Mouse (Mus musculus) limb, embryonic 13.5 days (tissue): ENCODE measurements around the gene Syce1. TPM values are rescaled to one million over a fixed set of nuclear protein-coding genes. Genes with fewer than 3 reads are reported as not detected.

ENCODE experiments used
- ATAC-seq: fragments of 200-750 bp; cut with Nextera tagmentation; 2 replicates; pipeline ENCODE4 v1.8.0; 2017; ENCODE audit warnings: low read depth, moderate number of reproducible peaks, moderate TSS enrichment; ENCODE audit not compliant: low FRiP score
- H3K27ac ChIP-seq: fragments of 300-500 bp; sonication (generic); 2 replicates; pipeline ENCODE4 v1.5.1; 2015; ENCODE audit warnings: inconsistent platforms, mild to moderate bottlenecking, moderate library complexity
- H3K27me3 ChIP-seq: fragments of 300-500 bp; sonication (generic); 2 replicates; pipeline ENCODE4 v1.6.1; 2015; ENCODE audit warnings: mild to moderate bottlenecking, inconsistent platforms
- H3K36me3 ChIP-seq: fragments of 300-500 bp; sonication (generic); 2 replicates; pipeline ENCODE4 v1.6.1; 2015; ENCODE audit warnings: inconsistent platforms, mild to moderate bottlenecking, moderate library complexity
- H3K4me1 ChIP-seq: fragments of 300-500 bp; sonication (generic); 2 replicates; pipeline ENCODE4 v1.6.1; 2015; ENCODE audit warnings: inconsistent platforms
- H3K4me2 ChIP-seq: fragments of 300-500 bp; sonication (generic); replicated peaks from 2 replicates; pipeline ENCODE4 v1.6.1; 2015; ENCODE audit warnings: inconsistent platforms, mild to moderate bottlenecking, moderate library complexity
- H3K4me3 ChIP-seq: fragments of 300-500 bp; sonication (generic); 2 replicates; pipeline ENCODE4 v1.5.1; 2015; ENCODE audit warnings: moderate library complexity, mild to moderate bottlenecking, inconsistent platforms
- H3K9ac ChIP-seq: fragments of 300-500 bp; sonication (generic); 2 replicates; pipeline ENCODE4 v1.6.1; 2015; ENCODE audit warnings: mild to moderate bottlenecking, inconsistent platforms
- H3K9me3 ChIP-seq: fragments of 300-500 bp; sonication (generic); 2 replicates; pipeline ENCODE4 v1.6.1; 2016; ENCODE audit warnings: inconsistent platforms
- WGBS: fragments of 180-500 bp; shearing (Covaris S2); methylation state at CpG from one replicate; pipeline ENCODE4 v1.1.7; 2015; 5-methylcytosine and 5-hydroxymethylcytosine counted together
- polyA plus RNA-seq: library from polyadenylated mRNA; unstranded; fragments of >200 nt; fragmentation: Nextera tagmentation; extraction: Ambion mirVana; gene quantifications from 2 replicates; pipeline ENCODE4 v1.2.1, GENCODE M21; 2015

Syce1 gene
- polyA plus RNA-seq, 1 experiment from 2014 or later, result 0.67 TPM

DNA sequence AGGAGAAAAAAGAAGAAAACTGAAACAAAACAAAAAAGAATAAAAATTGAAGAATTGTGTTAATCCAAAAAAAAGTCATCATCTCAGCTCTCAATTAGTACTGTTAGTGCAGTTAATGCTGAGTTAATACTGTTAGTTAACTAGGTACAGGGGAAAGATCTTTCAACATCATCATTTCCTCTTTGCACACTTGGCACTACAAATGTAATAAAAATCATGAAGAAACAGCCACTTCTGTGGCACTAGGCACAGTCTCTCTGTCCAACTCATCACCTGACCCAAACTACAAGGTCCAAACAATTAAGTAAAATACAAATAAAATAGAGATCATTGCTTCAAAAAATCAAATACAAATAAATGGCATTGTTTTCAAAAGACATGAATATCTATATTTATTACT lies 27.0 kb downstream of the Syce1 start:
- Histone ChIP-seq H3K4me3 (no peak overlapping the region), H3K4me1 (no peaks in the 10 kb centered on the region), H3K9ac (no peak overlapping the region), H3K4me2 (no peak overlapping the region), H3K9me3 (no peaks in the 10 kb centered on the region), H3K27ac (no peak overlapping the region), H3K27me3 (no peaks in the 10 kb centered on the region), H3K36me3 (no peaks in the 10 kb centered on the region)
- ATAC-seq, result no peak

DNA sequence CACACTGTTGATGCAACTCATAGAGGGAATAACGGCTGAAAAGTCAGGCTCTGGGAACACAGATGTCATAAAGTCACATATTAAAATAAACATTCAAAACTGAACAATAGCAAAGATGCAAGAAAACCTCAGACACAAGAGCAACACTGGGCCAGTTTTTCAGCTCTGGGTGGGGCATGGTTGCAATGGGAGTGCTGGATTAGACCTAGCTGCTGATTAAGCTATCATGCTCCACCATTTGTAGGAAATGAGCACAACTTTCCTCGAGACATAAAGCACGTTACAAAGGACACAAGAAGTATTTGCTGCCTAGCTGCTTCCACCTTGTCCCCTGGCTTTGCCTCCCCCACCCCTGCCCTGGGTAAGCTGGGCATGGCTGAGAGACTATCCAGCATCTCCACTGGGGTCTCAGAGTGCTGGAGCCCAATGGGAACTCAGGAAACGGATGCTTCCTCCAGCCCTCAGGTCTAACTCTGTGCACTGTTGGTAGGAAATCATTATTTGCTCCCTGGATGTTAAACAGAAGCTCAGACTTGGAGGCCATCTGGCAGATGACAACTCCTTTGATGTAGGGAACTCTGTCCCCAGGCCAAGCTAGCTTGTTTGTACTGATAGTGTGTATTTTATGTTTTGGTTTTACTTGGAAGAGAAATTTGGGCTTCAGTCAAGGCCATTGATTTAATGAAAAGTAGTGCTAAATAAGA lies 31.3 kb downstream of the Syce1 start:
- no peak overlapping the region for H3K4me3 ChIP-seq
- no peak overlapping the region for H3K27ac ChIP-seq
- no peak for ATAC-seq
- 67% methylated on average over 4 of the region's 4 CpGs for WGBS
- no peak overlapping the region for H3K4me2 ChIP-seq
- H3K4me1 ChIP-seq, result no peaks in the 10 kb centered on the region
- H3K27me3 ChIP-seq, result no peaks in the 10 kb centered on the region
- H3K9me3 ChIP-seq, result 0 out of 2 replicates have a peak, but pooled peaks cover 3% of the 10 kb centered on the region
- H3K36me3 ChIP-seq, result no peaks in the 10 kb centered on the region
- no peak overlapping the region for H3K9ac ChIP-seq

DNA sequence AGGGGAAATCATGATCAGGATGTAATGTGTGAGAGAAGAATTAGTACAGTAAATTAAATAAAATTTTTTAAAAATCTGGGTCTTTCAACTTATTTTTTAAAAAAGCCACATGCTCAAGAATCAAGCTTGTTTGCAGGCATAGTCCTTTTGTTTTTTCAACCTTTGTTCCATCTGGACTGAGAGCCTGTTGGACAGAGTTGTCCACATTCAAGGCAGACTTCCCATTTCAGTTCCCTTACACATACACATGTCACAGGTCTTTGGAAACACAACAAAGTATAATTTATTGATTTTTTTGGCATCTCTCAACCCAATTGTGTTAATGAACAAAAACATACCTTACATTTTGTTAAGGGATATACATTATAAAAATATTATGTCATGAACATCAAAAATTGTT lies 33.1 kb downstream of the Syce1 start:
- H3K4me3 ChIP-seq, result no peak overlapping the region
- no peak overlapping the region for H3K9ac ChIP-seq
- H3K36me3 ChIP-seq, result no peaks in the 10 kb centered on the region
- 0 out of 2 replicates have a peak, but pooled peaks cover 3% of the 10 kb centered on the region for H3K9me3 ChIP-seq
- H3K4me2 ChIP-seq, result no peak overlapping the region
- ATAC-seq, result no peak
- H3K4me1 ChIP-seq, result no peaks in the 10 kb centered on the region
- no peak overlapping the region for H3K27ac ChIP-seq
- no peaks in the 10 kb centered on the region for H3K27me3 ChIP-seq

DNA sequence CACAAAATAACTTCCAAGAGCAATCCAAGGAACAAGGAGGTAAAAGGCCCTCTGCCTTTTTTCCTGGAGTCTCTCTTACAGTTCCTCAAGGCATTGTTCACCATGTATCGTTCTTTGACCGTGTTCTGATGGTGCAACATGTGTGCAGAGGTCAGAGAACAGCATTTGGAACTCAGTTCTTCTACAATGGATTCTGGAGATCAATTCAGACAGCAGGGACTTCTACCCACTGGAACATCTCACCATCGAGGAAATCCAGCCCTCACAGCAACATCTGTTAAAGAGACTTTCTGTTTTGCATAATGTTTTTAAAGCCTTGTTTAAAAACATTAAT lies 38.9 kb downstream of the Syce1 start:
- Histone ChIP-seq H3K36me3 (no peaks in the 10 kb centered on the region), H3K4me1 (no peaks in the 10 kb centered on the region), H3K27me3 (no peaks in the 10 kb centered on the region), H3K4me3 (no peak overlapping the region), H3K4me2 (no peak overlapping the region), H3K9ac (no peak overlapping the region), H3K27ac (no peak overlapping the region), H3K9me3 (0 out of 2 replicates have a peak, but pooled peaks cover 3% of the 10 kb centered on the region)
- ATAC-seq, result no peak
- 88% methylated on average over 3 of the region's 3 CpGs for WGBS

DNA sequence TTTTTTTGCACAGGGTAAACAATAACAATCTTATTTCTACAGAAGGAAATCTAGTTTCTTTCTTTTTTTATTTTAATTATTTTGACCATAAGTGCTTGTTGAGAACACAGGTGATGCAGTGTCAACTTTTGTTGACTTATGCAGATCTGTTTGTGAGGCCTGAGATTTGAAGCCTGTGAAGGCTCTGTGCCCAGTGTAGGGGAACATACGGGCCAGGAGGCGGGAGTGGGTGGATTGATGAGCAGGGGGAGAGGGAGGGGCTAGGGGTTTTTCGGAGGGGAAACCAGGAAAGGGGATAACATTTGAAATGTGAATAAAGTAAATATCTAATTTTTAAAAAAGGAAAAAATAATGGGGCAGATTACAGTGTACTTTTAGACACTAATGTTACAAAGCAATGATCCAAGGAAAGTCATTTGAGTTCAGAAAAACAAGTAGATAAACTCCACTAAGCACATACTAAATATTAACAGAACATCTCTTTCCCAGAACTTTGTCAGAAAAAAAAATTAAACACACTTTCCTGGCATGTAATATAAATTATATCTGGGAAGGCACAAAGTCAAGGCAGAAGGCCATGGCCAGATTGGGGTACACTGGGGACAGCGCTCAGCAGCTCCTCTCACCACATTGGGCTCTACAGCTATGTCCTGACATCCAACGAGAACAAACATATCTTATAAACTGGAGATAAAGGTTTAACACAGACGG lies 39.4 kb downstream of the Syce1 start:
- Histone ChIP-seq H3K4me3 (no peak overlapping the region), H3K4me2 (no peak overlapping the region), H3K9ac (no peak overlapping the region), H3K36me3 (no peaks in the 10 kb centered on the region), H3K9me3 (no peaks in the 10 kb centered on the region), H3K27me3 (no peaks in the 10 kb centered on the region), H3K27ac (no peak overlapping the region), H3K4me1 (no peaks in the 10 kb centered on the region)
- no peak for ATAC-seq
- 75% methylated on average over 6 of the region's 6 CpGs for WGBS

DNA sequence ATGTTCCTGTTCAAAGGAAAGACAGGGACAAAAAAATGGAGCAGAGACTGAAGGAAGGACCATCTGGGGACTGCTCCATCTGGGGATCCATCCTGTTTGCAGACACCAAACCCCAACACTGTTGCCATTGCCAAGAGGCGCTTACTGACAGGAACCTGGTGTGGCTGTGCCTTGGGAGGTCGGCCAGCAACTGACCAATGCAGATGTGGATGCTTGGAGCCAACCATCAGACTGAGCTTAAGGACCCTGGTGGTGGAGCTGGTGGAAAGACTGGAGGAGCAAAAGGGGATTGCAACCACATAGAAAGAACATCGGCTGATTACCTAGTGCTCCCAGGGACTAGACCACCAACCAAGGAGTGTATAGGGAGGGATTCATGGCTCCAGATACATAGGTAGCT lies 40.2 kb downstream of the Syce1 start:
- Histone ChIP-seq H3K27ac (no peak overlapping the region), H3K4me2 (no peak overlapping the region), H3K4me1 (no peaks in the 10 kb centered on the region), H3K36me3 (no peaks in the 10 kb centered on the region), H3K9ac (no peak overlapping the region), H3K9me3 (no peaks in the 10 kb centered on the region), H3K4me3 (no peak overlapping the region), H3K27me3 (no peaks in the 10 kb centered on the region)
- 82% methylated on average over 3 of the region's 3 CpGs for WGBS
- ATAC-seq, result no peak

DNA sequence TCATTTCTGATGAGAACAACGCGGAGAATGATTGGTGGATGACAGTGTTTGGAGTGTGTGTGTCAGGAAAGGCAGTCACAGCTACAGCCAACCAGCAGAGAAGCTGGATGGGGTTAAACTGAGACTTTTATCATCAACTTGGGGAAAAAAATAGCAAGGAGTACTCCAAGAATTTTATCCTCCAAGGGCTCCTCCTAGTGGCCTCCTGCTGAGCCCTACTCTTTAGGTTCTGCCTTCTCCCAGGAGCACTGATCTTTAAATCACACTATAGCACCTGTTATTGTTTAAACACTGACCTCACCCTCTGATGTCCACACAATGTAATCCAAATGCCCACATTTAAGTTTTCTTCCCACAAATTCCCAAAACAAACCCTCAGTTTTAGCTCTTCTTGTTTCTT lies 54.5 kb downstream of the Syce1 start:
- H3K9ac ChIP-seq, result no peak overlapping the region
- WGBS, result 79% methylated on average over 2 of the region's 2 CpGs
- no peaks in the 10 kb centered on the region for H3K27me3 ChIP-seq
- H3K4me1 ChIP-seq, result no peaks in the 10 kb centered on the region
- H3K27ac ChIP-seq, result no peak overlapping the region
- no peak overlapping the region for H3K4me3 ChIP-seq
- no peaks in the 10 kb centered on the region for H3K9me3 ChIP-seq
- no peak for ATAC-seq
- H3K36me3 ChIP-seq, result no peaks in the 10 kb centered on the region
- no peak overlapping the region for H3K4me2 ChIP-seq

Other genes with a start within 250 kb of the Syce1 start
- gene Olfr538, start 220.0 kb downstream of the Syce1 start, polyA plus RNA-seq, result not detected in 2 replicates
- gene Olfr46, start 186.6 kb downstream of the Syce1 start, polyA plus RNA-seq, result 0.03 TPM in 1 of 2 replicates, not detected in the other
- not detected in 2 replicates for gene Olfr61, start 158.9 kb downstream of the Syce1 start, polyA plus RNA-seq
- not detected in 2 replicates for gene Olfr53, start 141.4 kb downstream of the Syce1 start, polyA plus RNA-seq
- gene Olfr539, start 127.9 kb downstream of the Syce1 start, polyA plus RNA-seq, result 0.03 TPM in 2 replicates
- gene Olfr45, start 105.9 kb downstream of the Syce1 start, polyA plus RNA-seq, result 0.04 and 0.13 TPM in 2 replicates
- not detected in 2 replicates for gene Olfr541, start 90.6 kb downstream of the Syce1 start, polyA plus RNA-seq
- not detected in 2 replicates for gene Cyp2e1, start 24.1 kb downstream of the Syce1 start, polyA plus RNA-seq
- gene Zfp941, start 34.3 kb upstream of the Syce1 start, polyA plus RNA-seq, result 2.7 and 3.0 TPM in 2 replicates
- gene Urah, start 47.2 kb upstream of the Syce1 start, polyA plus RNA-seq, result 1.0 and 1.4 TPM in 2 replicates
- not detected in 2 replicates for gene Scgb1c1, start 57.7 kb upstream of the Syce1 start, polyA plus RNA-seq
- not detected in 2 replicates for gene Odf3, start 60.0 kb upstream of the Syce1 start, polyA plus RNA-seq
- not detected in 2 replicates for gene Gm45785, start 68.5 kb upstream of the Syce1 start, polyA plus RNA-seq
- 65.2 and 73.1 TPM in 2 replicates for gene Ric8a, start 69.1 kb upstream of the Syce1 start, polyA plus RNA-seq
- gene Bet1l, start 69.7 kb upstream of the Syce1 start, polyA plus RNA-seq, result 59.2 and 63.6 TPM in 2 replicates
- 251 and 252 TPM in 2 replicates for gene Psmd13, start 94.1 kb upstream of the Syce1 start, polyA plus RNA-seq
- 29.6 and 30.1 TPM in 2 replicates for gene Sirt3, start 94.5 kb upstream of the Syce1 start, polyA plus RNA-seq
- gene Cox8b, start 112.6 kb upstream of the Syce1 start, polyA plus RNA-seq, result 9.3 and 10.0 TPM in 2 replicates
- 0.05 and 0.06 TPM in 2 replicates for gene Nlrp6, start 133.1 kb upstream of the Syce1 start, polyA plus RNA-seq
- 25.9 and 28.0 TPM in 2 replicates for gene Pgghg, start 153.5 kb upstream of the Syce1 start, polyA plus RNA-seq
- gene Ifitm5, start 162.4 kb upstream of the Syce1 start, polyA plus RNA-seq, result 10.7 and 15.2 TPM in 2 replicates
- gene Gm45717, start 168.1 kb upstream of the Syce1 start, polyA plus RNA-seq, result not detected in 2 replicates
- gene Ifitm2, start 168.1 kb upstream of the Syce1 start, polyA plus RNA-seq, result 1,181 and 1,271 TPM in 2 replicates
- 50.2 and 64.6 TPM in 2 replicates for gene Ifitm1, start 179.4 kb upstream of the Syce1 start, polyA plus RNA-seq
- 121 and 130 TPM in 2 replicates for gene Ifitm3, start 222.9 kb upstream of the Syce1 start, polyA plus RNA-seq
- gene Ifitm6, start 230.1 kb upstream of the Syce1 start, polyA plus RNA-seq, result 0.31 TPM in 1 of 2 replicates, not detected in the other
- not detected in 2 replicates for gene Gm17387, start 241.3 kb upstream of the Syce1 start, polyA plus RNA-seq